ENCODE assay signal across 17 mouse cellular contexts in the genomic region with DNA sequence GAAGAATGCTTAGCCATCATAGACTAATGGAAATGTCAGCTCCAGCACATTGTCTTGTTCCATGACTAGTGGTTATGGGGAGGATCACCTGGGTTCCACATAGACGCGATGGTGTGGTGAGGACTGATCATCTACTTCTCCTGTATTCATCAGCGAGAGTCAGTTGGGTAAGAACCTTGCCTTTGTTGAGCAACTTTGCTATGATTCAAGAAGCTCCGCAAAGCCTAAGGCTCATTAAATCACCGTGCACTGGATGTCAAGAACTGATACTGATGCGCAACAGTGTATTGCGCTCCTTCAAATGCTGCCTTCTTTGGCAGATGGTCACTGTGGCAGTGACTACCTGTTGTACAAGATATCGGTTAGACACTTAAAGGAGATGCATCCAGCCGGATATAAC. TPM values are rescaled to one million over a fixed set of nuclear protein-coding genes. Genes with fewer than 3 reads are reported as not detected.
"Had no signal": no experiment of that assay in that cellular context is flagged by ENCODE, and none has a peak within 500 bp of the region (broad histone marks: within the 10 kb centered on the region; RNA-seq: fewer than 3 reads in every experiment).

No protein-coding gene starts in this region.

- H3K27ac ChIP-seq: midbrain, embryonic 10.5 days; midbrain, embryonic 12.5 days; neural tube, embryonic 12.5 days; stomach, embryonic 15.5 days; stomach, postnatal 0 days had no signal

- DNase-seq: lung, adult 18-20 months; lung, embryonic 14.5 days; lung, postnatal 10 days; lung, postnatal 4 days; midbrain, embryonic 14.5 days; right cerebral cortex, postnatal 14 days; thymus, adult 2 months; thymus, postnatal 25 days; thymus, postnatal 4 days had no signal

- ATAC-seq: midbrain, embryonic 16.5 days had no signal

- H3K4me3 ChIP-seq: midbrain, embryonic 10.5 days; midbrain, embryonic 12.5 days; neural tube, embryonic 12.5 days; stomach, embryonic 15.5 days had no signal

RNA-seq across cellular contexts. Expression of a gene that starts 5.3 kb away (rescaled TPM):
- total RNA-seq: megakaryocyte-erythroid progenitor cell, adult 5-6 weeks had no signal

RNA-seq across cellular contexts. Expression of a gene that starts 53.3 kb away (rescaled TPM):
- total RNA-seq: megakaryocyte-erythroid progenitor cell, adult 5-6 weeks; neutrophil, adult 5-6 weeks had no signal
